Mouse (Mus musculus) thymus, adult 2 months (tissue): Measurements from ENCODE around the gene Fgfr2.

Experiments
- CTCF ChIP-seq: fragments of 200-500 bp; IDR thresholded peaks from 2 replicates; pipeline ENCODE4 v1.5.1; 2012; ENCODE audit warnings: mild to moderate bottlenecking, control low read depth, low read length, moderate library complexity, borderline replicate concordance; ENCODE audit not compliant: control insufficient read depth, poor library complexity, insufficient read depth; ENCODE audit errors: extremely low read depth
- POLR2A ChIP-seq: fragments of 200-500 bp; IDR thresholded peaks from 2 replicates; pipeline ENCODE4 v1.6.1; 2012; ENCODE audit warnings: mild to moderate bottlenecking, low read length, control low read depth, moderate library complexity; ENCODE audit not compliant: control insufficient read depth, poor library complexity, insufficient read depth; ENCODE audit errors: extremely low read depth

DNA sequence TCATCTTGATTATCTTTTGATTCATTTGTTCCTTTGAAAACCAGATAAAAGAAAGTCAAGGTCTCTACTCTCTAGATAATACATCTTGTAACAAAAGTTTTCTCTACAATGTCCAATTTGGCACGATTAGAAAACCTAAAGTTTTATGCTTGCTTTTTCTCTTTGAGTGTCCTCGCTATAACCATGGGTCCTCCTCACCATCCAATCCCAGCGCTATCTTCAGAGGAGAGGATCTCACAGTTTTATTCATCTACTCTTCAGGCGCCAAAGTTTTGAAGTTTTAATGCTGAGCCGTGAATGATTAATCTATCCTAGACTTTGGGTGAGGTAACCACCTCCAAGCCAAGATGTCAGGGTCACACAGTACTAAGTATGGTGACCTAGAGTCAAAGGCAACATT lies 2687.4 kb downstream of the Fgfr2 start:
- TF ChIP-seq POLR2A (no peak), CTCF (no peak)
